Mouse (Mus musculus): Measurements from ENCODE around the gene Vwce. TPM values are rescaled to one million over a fixed set of nuclear protein-coding genes. Genes with fewer than 3 reads are reported as not detected.

Vwce gene
- total RNA-seq, 2 experiments from 2014 or later = 1.3 to 1.8 TPM

GRCm38 (mm10) chr19:10712194-10712593 lies 78.2 kb downstream of the Vwce start:
- intact Hi-C loops (cut with DNase I) = loop anchor here (5.0 kb wide), 2 partner anchors 155 to 170 kb away; partner anchors contain the start of genes Tmem109 and Tmem132a
- DNase-seq = no peak

- intact Hi-C loops (cut with DNase I) = loop anchor here (5.0 kb wide), 2 partner anchors 155 to 170 kb away; partner anchors contain the start of genes Tmem109 and Tmem132a
- DNase-seq = no peak
Observed at GRCm38 (mm10) chr19:10712646-10713045, 78.6 kb downstream of the Vwce start.

- DNase-seq = no peak
- intact Hi-C loops (cut with DNase I) = loop anchor here (5.0 kb wide), 2 partner anchors 154 to 169 kb away; partner anchors contain the start of genes Tmem109 and Tmem132a
Observed at GRCm38 (mm10) chr19:10713551-10713950, 79.5 kb downstream of the Vwce start.

- intact Hi-C loops (cut with DNase I) = loop anchor here (5.0 kb wide), 2 partner anchors 153 to 168 kb away; partner anchors contain the start of genes Tmem109 and Tmem132a
- no peak for DNase-seq
Observed at GRCm38 (mm10) chr19:10714168-10714567, 80.2 kb downstream of the Vwce start.

GRCm38 (mm10) chr19:10714682-10715475 lies 80.9 kb downstream of the Vwce start:
- DNase-seq = peak; percentile 88
- intact Hi-C loops (cut with DNase I) = loop anchor here (5.0 kb wide), 2 partner anchors 152 to 167 kb away; partner anchors contain the start of genes Tmem109 and Tmem132a

GRCm38 (mm10) chr19:10715476-10715875 lies 81.5 kb downstream of the Vwce start:
- DNase-seq = no peak
- intact Hi-C loops (cut with DNase I) = no loop called here

Other genes with a start within 250 kb of the Vwce start
- gene Syt7, start 245.1 kb upstream of the Vwce start, total RNA-seq (2021) = 100 to 1,000 TPM; 209 to 213 TPM
- gene Lrrc10b, start 176.7 kb upstream of the Vwce start, total RNA-seq (2021) = 1 to 10 TPM; 3.7 to 5.0 TPM
- gene Ppp1r32, start 151.3 kb upstream of the Vwce start, total RNA-seq (2021) = 1 to 10 TPM in 1 of 2 experiments, under 1 TPM in 1; 0.87 to 1.9 TPM
- gene Cpsf7, start 108.9 kb upstream of the Vwce start, total RNA-seq (2021) = 10 to 100 TPM; 86.5 to 90.9 TPM
- 10 to 100 TPM; 40.8 to 42.5 TPM for gene Sdhaf2, start 108.1 kb upstream of the Vwce start, total RNA-seq (2021)
- gene Tmem216, start 78.0 kb upstream of the Vwce start, total RNA-seq (2021) = 10 to 100 TPM; 15.4 to 17.8 TPM
- 10 to 100 TPM; 14.7 to 17.2 TPM for gene Cyb561a3, start 57.0 kb upstream of the Vwce start, total RNA-seq (2021)
- 10 to 100 TPM; 14.2 to 17.0 TPM for gene Tmem138, start 56.9 kb upstream of the Vwce start, total RNA-seq (2021)
- 100 to 1,000 TPM; 249 TPM for gene Ddb1, start 28.9 kb upstream of the Vwce start, total RNA-seq (2021)
- 10 to 100 TPM; 25.5 to 29.9 TPM for gene Tkfc, start 28.6 kb upstream of the Vwce start, total RNA-seq (2021)
- gene Pga5, start 43.9 kb downstream of the Vwce start, total RNA-seq (2021) = not detected
- gene Vps37c, start 54.5 kb downstream of the Vwce start, total RNA-seq (2021) = 10 to 100 TPM; 24.1 to 24.9 TPM
- gene Cd5, start 104.8 kb downstream of the Vwce start, total RNA-seq (2021) = not detected
- gene Cd6, start 195.8 kb downstream of the Vwce start, total RNA-seq (2021) = not detected
- gene Slc15a3, start 205.5 kb downstream of the Vwce start, total RNA-seq (2021) = 1 to 10 TPM in 1 of 2 experiments, under 1 TPM in 1; 0.82 to 1.2 TPM
- gene Tmem132a, start 235.7 kb downstream of the Vwce start, total RNA-seq (2021) = 100 to 1,000 TPM; 214 to 236 TPM
- gene Tmem109, start 247.8 kb downstream of the Vwce start, total RNA-seq (2021) = 10 to 100 TPM; 36.6 to 39.2 TPM